Mouse (Mus musculus) cerebellum, adult 2 months (tissue): Measurements from ENCODE around the gene Polr2e. TPM values are rescaled to one million over a fixed set of nuclear protein-coding genes. Genes with fewer than 3 reads are reported as not detected.

Experiments used
- DNase-seq, 2 experiments: peaks; one replicate each; pipeline ENCODE4 v3.0.0; 2021
- H3K27ac ChIP-seq: fragments of 200-500 bp; 2 replicates; pipeline ENCODE4 v1.5.1; 2012; ENCODE audit warnings: low read length, control low read depth, inconsistent platforms; ENCODE audit not compliant: insufficient read depth
- H3K27me3 ChIP-seq: fragments of 200-500 bp; 2 replicates; pipeline ENCODE4 v1.6.1; 2012; ENCODE audit warnings: inconsistent platforms, mild to moderate bottlenecking, low read length, moderate library complexity; ENCODE audit not compliant: control insufficient read depth, insufficient read depth
- H3K4me1 ChIP-seq: fragments of 200-500 bp; 2 replicates; pipeline ENCODE4 v1.6.1; 2011; ENCODE audit warnings: low read length; ENCODE audit not compliant: control insufficient read depth, insufficient read depth
- H3K4me3 ChIP-seq: fragments of 200-500 bp; replicated peaks from 2 replicates; pipeline ENCODE3; 2011; ENCODE audit warnings: mild to moderate bottlenecking, low read depth, low read length, control low read depth; ENCODE audit not compliant: insufficient read depth
- CTCF ChIP-seq: fragments of 200-500 bp; IDR thresholded peaks from 2 replicates; pipeline ENCODE4 v1.5.1; 2011; ENCODE audit warnings: low read depth, mild to moderate bottlenecking, control low read depth, low read length, moderate library complexity, borderline replicate concordance; ENCODE audit not compliant: insufficient read depth
- POLR2A ChIP-seq: fragments of 200-500 bp; IDR thresholded peaks from 2 replicates; pipeline ENCODE4 v1.6.1; 2011; ENCODE audit warnings: low read length, control low read depth, borderline replicate concordance; ENCODE audit not compliant: insufficient read depth
- WGBS: fragments of 180-500 bp; shearing (Covaris S2); methylation state at CpG from one replicate; pipeline ENCODE4 v1.1.7; 2018; 5-methylcytosine and 5-hydroxymethylcytosine counted together
- polyA plus RNA-seq: library from polyadenylated mRNA; depleted of rRNA; stranded (reverse); fragments of >200 nt; gene quantifications from 2 replicates; pipeline ENCODE4 v1.2.3, GENCODE M21; 2012; rRNA removed

Polr2e gene
- polyA plus RNA-seq, 1 experiment = 224 TPM

- DNase-seq = peak; percentile 82 to 90
- peaks cover 15% of the 10 kb centered on the region; the same call in 1 of the 2 replicates for H3K4me1 ChIP-seq
- H3K27ac ChIP-seq = no peak overlapping the region
- peak; percentile 83 for TF ChIP-seq CTCF
- TF ChIP-seq POLR2A = no peak
- WGBS = 4% methylated on average over 11 of the region's 11 CpGs
- H3K4me3 ChIP-seq = no peak overlapping the region
- H3K27me3 ChIP-seq = no peaks in the 10 kb centered on the region
Observed at GRCm38 (mm10) chr10:79986963-79987362, 52.6 kb downstream of the Polr2e start.

DNA sequence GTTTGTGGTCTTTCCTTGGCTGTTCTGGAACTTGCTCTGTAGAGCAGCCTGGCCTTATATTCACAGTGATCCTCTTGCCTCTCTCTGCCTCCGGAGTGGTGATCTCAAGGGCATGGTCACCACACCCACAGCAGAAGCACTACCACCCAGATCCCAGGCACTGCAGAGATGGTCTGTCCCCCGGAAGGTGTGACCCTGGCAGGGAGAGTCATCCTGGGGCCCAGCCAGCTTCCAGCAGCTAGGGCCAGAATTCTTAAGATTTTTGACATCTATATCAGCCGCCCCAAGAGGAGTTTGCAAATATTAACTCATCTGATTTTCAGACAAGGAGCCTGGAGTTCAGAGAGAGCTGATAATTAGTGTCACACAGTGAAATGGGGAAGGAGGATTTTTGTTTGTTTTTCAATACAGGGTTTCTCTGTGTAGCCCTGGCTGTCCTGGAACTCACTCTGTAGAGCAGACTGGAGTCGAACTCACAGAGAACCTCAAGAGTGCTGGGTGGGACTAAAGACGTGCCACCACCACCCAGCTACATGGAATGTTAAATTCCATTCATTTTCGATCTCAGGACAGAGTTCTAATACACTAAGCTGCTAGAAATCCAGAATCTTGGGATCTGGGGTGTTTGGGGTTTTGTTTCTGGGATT, 53.2 kb downstream of the Polr2e start:
- peak; percentile 53 to 56 for DNase-seq
- Histone ChIP-seq H3K27me3 (no peaks in the 10 kb centered on the region), H3K27ac (peak overlapping the region; percentile 97), H3K4me3 (peak overlapping the region; percentile 81), H3K4me1 (peaks cover 19% of the 10 kb centered on the region)
- 21% methylated on average over 6 of the region's 6 CpGs for whole genome bisulfite sequencing
- TF ChIP-seq POLR2A (no peak), CTCF (no peak)

Other genes with a start within 250 kb of the Polr2e start
- gene Prss57, start 248.8 kb downstream of the Polr2e start, polyA plus RNA-seq = 0.16 and 0.19 TPM in 2 replicates
- gene Palm, start 246.2 kb downstream of the Polr2e start, polyA plus RNA-seq = 140 and 143 TPM in 2 replicates
- 0.29 and 0.41 TPM in 2 replicates for gene Misp, start 218.8 kb downstream of the Polr2e start, polyA plus RNA-seq
- gene Ptbp1, start 185.4 kb downstream of the Polr2e start, polyA plus RNA-seq = 64.2 and 68.6 TPM in 2 replicates
- gene Prtn3, start 165.3 kb downstream of the Polr2e start, polyA plus RNA-seq = 2.4 and 2.5 TPM in 2 replicates
- 46.0 and 49.3 TPM in 2 replicates for gene Plppr3, start 165.2 kb downstream of the Polr2e start, polyA plus RNA-seq
- gene Elane, start 153.5 kb downstream of the Polr2e start, polyA plus RNA-seq = 0.15 TPM in 1 of 2 replicates, not detected in the other
- gene Cfd, start 148.9 kb downstream of the Polr2e start, polyA plus RNA-seq = 0.29 and 0.41 TPM in 2 replicates
- gene Med16, start 130.9 kb downstream of the Polr2e start, polyA plus RNA-seq = 46.5 and 47.4 TPM in 2 replicates
- not detected in 2 replicates for gene Gm26602, start 128.9 kb downstream of the Polr2e start, polyA plus RNA-seq
- gene Kiss1r, start 122.8 kb downstream of the Polr2e start, polyA plus RNA-seq = 12.1 and 12.8 TPM in 2 replicates
- gene R3hdm4, start 118.6 kb downstream of the Polr2e start, polyA plus RNA-seq = 156 and 162 TPM in 2 replicates
- 4.7 TPM in 2 replicates for gene Arid3a, start 112.8 kb downstream of the Polr2e start, polyA plus RNA-seq
- gene Wdr18, start 79.6 kb downstream of the Polr2e start, polyA plus RNA-seq = 56.2 and 57.4 TPM in 2 replicates
- gene Grin3b, start 69.1 kb downstream of the Polr2e start, polyA plus RNA-seq = 5.5 and 5.9 TPM in 2 replicates
- gene Tmem259, start 55.5 kb downstream of the Polr2e start, polyA plus RNA-seq = 191 and 204 TPM in 2 replicates
- gene Cnn2, start 51.2 kb downstream of the Polr2e start, polyA plus RNA-seq = 8.2 and 9.3 TPM in 2 replicates
- gene Abca7, start 43.3 kb downstream of the Polr2e start, polyA plus RNA-seq = 31.1 and 32.4 TPM in 2 replicates
- gene Arhgap45, start 23.1 kb downstream of the Polr2e start, polyA plus RNA-seq = 2.2 and 2.7 TPM in 2 replicates
- gene Gpx4, start 7.4 kb upstream of the Polr2e start, polyA plus RNA-seq = 888 and 964 TPM in 2 replicates
- gene Sbno2, start 65.8 kb upstream of the Polr2e start, polyA plus RNA-seq = 25.4 and 28.9 TPM in 2 replicates
- gene Stk11, start 76.0 kb upstream of the Polr2e start, polyA plus RNA-seq = 110 and 112 TPM in 2 replicates
- 736 and 758 TPM in 2 replicates for gene Atp5d, start 98.8 kb upstream of the Polr2e start, polyA plus RNA-seq
- gene Cbarp, start 101.0 kb upstream of the Polr2e start, polyA plus RNA-seq = 147 and 151 TPM in 2 replicates
- gene Midn, start 108.5 kb upstream of the Polr2e start, polyA plus RNA-seq = 26.1 and 26.5 TPM in 2 replicates
- gene Cirbp, start 126.2 kb upstream of the Polr2e start, polyA plus RNA-seq = 240 and 261 TPM in 2 replicates
- gene 1600002K03Rik, start 133.1 kb upstream of the Polr2e start, polyA plus RNA-seq = 16.4 and 18.0 TPM in 2 replicates
- 10.2 and 10.7 TPM in 2 replicates for gene Efna2, start 139.7 kb upstream of the Polr2e start, polyA plus RNA-seq
- 41.1 and 42.5 TPM in 2 replicates for gene Mum1, start 186.6 kb upstream of the Polr2e start, polyA plus RNA-seq
- 668 and 680 TPM in 2 replicates for gene Ndufs7, start 209.3 kb upstream of the Polr2e start, polyA plus RNA-seq
- 52.9 and 54.5 TPM in 2 replicates for gene Gamt, start 221.2 kb upstream of the Polr2e start, polyA plus RNA-seq
- 90.2 and 92.7 TPM in 2 replicates for gene Dazap1, start 221.7 kb upstream of the Polr2e start, polyA plus RNA-seq